Mouse (Mus musculus): ENCODE measurements at regions not wholly inside any gene's neighbourhood (a gene's known extent, or its start where the extent isn't known, plus 50 kb on each side); places are given as distances from the start of the nearest gene placed in this dataset.

DNA sequence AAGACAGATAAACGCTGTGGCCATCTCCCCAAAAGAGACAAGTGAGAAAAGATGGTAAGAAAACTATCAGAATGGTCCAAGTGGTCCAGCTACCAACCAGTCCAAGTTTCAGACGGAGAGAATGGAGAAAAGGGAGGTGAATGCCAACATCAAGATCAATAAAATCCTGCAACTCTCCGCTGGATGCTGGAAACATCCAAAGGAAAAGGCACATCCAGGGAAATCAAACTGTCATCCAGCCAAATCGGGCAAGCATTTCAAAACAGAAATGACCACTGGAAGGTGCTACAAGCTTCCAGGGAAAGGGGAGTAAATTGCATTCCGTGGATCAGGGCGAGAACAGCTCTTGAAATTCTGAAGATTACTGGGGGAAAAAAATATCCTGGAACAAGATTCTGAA, 142.7 kb downstream of the Hs3st3b1 start:
- TF ChIP-seq CTCF (IDR thresholded peaks at IDR 0.05) (no peak), EP300 (IDR thresholded peaks at IDR 0.05; ENCODE audit: insufficient read depth, low read depth, low read length) (no peak), POLR2A (IDR thresholded peaks at IDR 0.05; ENCODE audit: insufficient read depth, low read depth, low read length) (no peak)

Data from heart, adult 2 months (tissue).